Mouse (Mus musculus) cerebellum, postnatal 25 days (tissue): ENCODE measurements at regions not wholly inside any gene's neighbourhood (a gene's known extent, or its start where the extent isn't known, plus 50 kb on each side); places are given as distances from the start of the nearest gene placed in this dataset.
"Not testable (repeated sequence)": the region's sequence is repeated elsewhere in the genome, so short reads cannot be mapped to it uniquely, and the experiment has no call there.

Source experiments
- DNase-seq, 2 experiments: peaks; one replicate each; pipeline ENCODE4 v3.0.0; 2021; ENCODE audit warnings: mixed read lengths in 2 of 2

DNA sequence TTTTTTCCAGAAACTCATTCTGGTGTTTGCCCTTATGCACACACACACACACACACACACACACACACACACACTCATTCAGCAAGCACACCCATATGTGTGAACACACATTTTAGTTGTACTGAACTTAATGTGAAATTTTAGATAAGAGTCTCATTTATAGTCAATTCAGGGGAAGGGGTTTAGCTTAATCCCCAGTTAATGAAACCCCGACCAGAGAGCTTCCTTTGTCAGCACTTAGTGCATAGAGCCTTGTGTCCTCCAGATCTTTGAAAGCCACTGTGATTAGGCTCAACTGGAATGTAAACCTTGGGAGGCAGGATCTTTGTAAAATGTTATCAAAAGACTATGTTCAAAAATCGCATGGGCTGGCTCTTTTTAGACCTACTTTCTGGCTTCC lies 53.4 kb downstream of the Rps12 start:
- DNase-seq, result no peak

DNA sequence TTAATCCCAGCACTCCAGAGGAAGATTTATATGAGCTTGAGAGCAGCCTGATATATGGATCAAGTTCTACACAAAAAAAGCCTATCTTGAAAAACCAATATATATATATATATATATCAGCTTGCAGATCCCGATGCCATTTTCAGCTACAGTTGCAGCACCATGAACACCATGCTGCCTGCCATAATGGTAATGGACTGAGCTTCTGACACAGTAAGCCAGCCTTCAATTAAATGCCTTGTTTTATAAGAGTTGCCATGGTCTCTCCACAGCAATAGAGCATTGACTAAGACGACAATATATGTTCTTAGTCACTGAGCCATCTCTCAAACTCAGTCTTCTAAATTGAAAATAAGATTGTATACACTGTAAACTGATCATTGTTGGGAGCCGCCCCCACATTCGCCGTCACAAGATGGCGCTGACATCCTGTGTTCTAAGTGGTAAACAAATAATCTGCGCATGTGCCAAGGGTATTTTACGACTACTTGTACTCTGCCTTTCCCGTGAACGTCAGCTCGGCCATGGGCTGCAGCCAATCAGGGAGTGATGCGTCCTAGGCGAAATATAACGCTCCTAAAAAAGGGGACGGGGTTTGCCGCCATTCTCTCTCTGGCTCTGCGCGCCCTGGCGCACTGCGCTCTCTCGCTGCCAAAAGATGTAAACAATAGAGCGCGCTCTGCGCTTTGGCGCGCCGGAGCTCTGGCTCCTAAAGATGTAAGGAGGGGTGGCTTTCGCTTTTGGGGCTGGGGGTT lies 60.9 kb downstream of the Rps12 start:
- not testable (repeated sequence) for DNase-seq

DNA sequence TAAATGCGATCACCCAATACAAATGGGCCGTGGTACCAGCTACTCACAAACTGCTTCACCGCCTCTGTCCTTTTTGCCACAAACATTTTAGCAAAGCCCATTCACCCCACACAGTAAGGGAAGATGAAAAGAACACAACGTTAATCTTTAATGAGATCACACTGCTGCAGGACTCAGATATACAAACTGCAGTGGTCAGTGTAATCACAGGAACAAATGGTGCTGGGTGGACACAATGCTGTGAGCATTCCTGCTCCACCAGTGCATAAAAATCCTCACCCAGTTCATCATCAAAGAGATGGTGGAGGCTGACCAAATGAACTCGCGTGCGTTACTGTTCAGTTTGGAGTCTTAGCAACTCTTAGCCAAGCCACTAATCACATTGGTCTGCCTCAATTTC lies 69.0 kb downstream of the Rps12 start:
- DNase-seq, result no peak

DNA sequence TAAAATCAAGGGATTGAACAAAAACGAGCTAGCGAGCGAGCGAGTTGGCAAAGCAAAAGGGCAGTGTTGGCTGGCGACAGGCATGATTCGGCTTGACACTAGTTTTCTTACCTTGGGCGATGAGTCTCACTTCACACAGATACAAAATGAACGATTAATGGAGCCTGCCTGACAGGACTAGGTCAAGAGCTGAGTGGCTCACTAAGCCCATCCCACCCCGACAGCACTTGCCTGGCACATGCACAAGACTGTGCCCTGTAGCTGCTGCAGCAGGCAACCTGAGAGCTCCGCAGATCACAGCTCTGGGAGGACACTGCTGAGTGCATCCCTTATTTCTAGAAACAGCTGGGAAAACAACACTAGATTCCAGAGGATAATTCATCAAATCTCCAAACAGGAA lies 71.6 kb downstream of the Rps12 start:
- DNase-seq, result no peak

DNA sequence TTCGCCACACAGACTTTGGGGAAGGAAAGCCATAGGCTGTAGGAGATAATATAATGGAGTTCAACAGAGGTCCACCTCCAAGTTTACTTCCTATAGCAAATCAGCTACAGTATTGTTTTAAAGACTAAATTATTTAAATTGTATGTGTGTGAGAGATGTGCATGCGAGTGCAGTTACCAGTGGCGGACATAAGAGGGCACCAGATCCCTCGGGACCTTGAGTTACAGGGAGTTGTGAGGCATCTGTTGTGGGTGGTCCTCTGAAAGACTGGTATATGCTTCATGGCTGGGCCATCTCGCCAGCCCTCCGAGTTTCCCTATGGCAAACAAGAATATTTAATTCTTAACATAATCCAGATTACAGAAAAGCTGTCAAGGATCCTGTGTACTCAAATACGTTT lies 72.0 kb downstream of the Rps12 start:
- DNase-seq, result no peak

DNA sequence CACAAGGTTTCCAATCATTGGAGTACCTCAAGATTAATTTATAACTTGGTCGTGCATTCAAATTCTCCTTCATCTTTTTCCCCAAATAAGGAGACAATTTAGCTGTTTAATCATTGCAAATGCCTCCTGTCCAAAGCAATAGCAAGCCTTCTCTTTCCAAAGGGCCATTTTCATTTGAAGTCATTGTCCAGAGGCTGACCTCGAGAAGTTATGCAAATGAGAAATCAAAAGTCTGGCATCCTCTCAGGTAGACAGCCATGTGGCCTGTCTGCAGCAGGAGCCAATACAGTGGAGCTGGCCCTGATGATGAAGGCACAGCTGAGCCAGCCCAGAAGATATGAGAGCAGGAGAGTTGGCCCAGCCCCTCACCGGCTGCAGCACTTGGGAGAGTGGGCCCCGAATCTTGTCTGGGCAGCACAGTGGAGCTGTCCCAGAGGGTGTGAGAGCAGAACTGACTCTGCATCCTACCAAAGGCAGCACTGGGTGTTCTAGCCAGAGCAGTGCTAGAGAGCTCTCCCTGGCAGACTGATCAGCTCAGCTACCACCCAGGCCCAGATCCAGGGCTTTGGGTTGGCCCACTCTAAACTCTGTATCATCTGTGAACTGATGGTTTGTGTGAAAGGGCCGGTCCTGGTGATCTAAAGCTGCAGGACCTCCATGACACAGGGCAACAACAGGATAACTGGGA lies 74.2 kb downstream of the Rps12 start:
- DNase-seq, result no peak

DNA sequence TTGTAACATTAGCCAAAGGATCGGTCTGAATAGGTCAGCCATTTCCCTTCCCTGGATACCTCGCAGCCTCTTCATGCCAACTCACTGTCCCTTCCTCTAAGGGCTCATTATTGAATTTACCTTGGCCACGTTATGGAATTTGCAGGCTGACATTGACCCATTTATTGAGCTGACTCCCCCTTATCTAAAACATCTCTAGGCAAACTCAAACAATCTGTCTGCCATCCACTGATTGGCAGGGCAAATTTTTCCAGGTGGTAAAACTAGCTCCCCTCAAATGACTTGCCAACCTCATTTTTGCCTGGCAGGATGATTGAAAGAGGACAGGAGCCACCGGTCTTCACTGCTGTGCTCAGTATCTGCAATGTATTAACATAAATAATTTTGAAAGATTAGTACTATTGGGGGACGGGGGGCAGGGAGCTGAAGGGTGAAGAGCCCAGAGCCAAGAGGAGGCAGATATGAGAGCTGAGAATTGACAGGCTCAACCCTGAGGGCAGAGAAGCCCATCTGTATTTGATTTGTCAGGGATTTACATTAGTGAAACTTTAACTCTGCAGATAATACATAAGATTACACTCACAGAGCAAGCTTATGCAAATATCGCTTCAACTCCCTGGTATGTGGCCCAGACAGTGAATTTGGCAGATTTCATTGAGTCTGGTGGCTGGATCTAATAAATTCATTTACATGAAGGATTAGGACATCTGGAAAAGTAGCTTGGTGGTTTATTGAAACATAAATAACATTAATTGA lies 75.5 kb downstream of the Rps12 start:
- DNase-seq, result no peak

DNA sequence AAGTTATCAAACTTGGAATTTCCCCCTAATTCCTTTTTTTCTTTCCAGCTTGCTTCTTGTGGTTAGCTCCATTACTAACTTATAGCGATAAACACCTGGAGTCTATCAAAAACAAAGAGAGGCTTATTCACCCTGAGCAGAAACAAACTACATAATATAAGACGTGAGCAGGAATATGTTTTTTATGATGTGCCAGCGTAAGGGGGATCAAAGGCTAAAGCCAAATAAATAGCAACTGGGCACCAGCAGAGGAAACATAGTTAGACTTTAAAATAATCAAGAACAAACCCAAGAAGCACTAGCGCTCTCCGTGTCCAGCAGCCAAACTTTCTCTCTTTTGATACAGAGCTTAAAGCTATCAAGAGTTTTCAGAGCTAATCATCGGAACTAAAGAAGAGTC lies 76.1 kb downstream of the Rps12 start:
- no peak for DNase-seq

DNA sequence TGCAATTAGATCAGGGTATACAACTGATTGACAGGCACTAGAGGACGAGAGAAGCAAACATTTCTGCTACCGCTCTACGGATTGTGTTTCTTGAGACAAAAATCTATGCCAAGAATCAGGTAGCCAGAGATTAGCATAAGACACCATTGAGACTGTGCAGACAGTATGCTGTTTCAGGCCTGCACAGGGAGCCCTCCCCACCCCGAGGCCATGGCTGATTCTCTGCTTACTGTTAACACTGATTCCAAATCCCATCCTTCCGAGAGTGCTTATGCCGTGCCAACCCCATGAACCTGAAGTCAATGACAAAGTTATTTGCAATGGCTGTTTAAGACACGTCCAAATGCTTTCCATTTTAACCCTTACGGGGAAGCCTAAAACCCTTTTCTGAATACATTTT lies 78.8 kb downstream of the Rps12 start:
- DNase-seq, result no peak

DNA sequence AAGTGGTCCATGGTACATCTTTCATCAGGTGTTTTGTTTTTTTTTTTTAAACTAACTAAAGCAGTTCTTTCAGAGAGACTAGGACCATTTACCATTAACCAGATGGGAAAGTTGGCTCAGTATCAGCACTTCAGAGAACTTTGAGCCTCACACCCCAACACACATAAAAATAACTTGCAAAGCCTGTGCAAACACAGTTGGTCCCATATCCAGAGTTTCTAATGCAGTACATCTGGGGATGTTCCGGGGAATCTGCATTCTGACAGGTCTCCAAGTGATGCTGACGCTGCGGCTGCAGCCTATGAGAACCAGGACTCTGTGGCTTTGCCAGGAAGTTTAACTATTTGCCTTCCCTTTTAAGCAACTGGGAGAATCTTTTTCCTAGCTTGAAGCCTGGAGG lies 79.9 kb downstream of the Rps12 start:
- no peak for DNase-seq

DNA sequence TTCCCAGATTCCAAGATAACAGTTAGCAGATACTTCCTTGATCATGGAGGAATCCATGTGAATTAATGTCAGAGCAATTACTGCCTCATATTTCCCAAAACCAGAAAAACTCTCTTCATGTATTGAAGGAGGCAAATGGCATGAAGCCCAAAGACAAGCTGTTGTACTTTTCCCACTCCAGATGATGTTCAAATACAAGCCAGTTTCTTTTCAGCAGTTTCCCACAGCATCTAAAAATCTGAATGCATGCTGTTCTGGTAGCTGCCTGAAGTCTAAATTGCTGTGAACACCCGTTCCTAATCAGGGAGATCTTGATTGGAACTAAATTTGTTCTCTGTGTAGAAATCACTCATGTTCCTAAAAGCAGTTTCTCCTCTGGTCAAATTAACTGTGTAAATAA lies 83.0 kb downstream of the Rps12 start:
- DNase-seq, result no peak

DNA sequence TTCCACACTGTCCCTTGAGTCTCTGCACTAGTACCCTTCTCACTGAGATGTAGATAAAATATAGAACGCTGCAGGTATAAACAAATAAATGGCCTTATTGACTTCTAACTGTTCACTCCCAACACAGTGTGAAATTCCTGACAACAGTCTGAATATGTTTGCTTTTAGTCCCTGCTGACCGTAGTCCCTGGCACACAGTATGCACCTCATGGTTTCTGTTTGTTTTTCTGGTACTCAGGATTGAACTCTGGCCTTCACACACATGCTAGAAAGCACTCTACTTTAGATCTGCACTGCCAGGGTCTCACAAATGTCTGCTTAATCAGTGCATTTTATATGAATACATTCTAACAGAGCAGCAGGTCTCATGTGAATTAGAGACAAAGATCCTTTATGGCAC lies 95.8 kb downstream of the Rps12 start:
- DNase-seq, result no peak

DNA sequence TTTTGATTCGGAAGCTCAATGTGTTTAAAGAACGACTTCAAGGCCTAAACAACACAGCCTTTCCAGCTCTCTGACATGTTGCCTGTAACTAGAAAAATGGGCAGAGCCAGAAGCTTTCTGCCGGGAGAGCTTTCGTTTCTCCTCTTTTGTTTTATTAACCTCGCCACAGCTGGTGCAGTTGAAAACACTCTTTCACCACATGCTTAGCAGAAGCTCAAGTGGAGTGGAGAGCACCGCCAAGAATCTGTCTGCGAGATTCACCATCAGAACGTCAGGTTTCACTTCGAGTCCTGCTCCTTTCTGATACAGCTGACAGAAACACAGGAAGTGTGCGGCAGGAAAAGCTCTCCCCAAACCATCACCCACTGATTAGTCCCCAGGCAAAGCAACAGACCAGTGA lies 100.1 kb downstream of the Rps12 start:
- DNase-seq, result no peak

DNA sequence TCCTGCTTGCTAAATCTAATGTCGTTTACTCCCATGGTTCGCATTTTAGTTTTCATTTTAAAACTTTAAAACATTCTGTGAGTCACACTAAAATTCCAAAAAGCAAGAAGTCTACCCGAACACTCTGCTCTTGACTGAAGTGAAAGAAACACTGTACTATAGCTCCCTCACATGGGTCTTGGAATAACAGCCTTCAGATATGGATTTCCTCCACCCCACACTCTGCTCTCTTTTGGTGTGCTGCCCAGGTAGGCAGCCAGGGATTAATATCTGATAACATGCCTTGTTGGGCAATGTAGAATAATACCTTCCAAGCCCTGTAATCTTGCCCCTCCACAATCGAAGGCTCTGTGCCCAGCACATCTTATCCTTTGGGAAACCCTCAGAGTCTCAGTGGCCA lies 104.0 kb downstream of the Rps12 start:
- DNase-seq, result no peak

DNA sequence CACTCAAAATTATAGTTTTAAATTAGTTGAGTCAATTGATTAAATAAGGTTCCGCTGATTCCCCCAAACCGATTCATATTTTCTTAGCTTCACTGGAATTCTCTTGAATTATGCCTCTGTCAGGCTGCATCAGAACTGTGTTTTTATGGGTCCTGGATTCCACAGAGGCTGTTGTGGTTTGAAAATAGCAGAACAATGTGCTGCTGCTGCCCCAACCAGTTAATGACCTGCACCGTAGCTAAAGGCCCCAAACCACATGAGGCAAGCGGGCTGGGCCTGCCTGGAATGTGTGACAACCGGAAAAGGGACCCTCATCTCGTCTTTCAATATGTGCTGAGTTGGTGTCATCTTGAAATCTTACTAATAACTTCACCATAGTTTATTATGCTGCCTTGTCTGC lies 111.2 kb downstream of the Rps12 start:
- DNase-seq, result no peak

DNA sequence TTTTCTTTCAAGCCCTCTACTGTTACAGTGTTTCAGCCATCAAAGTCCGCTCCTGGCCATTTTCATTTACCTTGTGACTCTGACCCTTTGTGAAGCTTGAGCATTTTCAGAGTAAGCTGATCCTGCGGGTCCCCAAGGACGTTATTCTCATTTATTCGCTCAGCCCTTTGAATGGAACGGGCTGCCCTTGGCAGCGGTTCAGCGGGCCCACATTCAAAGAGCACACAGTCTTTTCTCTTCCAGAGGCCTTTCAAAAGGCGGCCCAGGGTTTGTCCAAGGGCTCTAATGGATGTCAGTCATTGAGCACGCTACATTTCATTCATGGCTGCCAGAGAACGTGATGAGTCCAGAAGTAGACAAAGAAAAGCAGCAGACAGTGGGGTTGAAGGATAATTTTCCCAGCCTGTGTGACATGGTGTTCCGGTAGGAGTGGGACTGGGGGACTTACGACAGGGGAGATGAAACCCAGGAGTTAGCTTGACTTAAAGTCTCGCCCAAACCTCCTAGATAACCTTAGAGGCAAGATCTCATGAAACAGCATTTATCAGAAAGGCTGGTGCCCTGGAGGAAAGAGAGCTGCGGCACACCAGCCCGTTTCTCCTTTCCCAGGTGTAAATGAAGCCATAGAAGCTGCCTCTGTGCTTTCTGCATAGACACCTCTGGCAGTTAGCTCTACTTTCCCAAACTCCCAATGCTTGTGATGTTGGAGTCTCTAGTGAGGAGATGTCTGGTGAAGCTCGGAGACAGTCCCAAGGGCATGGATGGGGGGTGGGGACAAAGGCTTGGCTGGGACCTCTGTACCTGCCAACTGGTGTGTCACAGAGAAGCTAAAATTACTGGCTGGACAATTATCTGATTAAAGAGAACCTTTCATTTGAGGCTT lies 112.2 kb downstream of the Rps12 start:
- DNase-seq, result peak; percentile 8 to 33

DNA sequence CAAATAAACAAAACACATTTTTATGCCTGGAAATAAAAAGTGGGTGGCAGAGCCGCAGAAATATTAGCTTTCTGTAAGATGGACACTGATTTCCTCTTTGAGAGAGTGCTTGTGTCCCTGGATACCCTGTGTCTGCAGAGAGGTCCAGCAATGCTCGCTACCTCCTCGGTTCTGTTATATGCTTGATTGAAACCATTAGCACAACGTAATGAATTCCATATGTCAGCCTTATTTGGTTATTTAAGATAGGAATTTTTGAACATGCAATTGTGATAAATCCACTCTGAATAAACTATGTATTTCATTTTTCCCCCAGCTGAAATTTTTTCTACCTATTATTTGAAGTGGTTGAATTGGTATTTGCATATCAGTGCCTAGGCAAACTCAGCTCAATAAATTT lies 114.8 kb downstream of the Rps12 start:
- no peak for DNase-seq

DNA sequence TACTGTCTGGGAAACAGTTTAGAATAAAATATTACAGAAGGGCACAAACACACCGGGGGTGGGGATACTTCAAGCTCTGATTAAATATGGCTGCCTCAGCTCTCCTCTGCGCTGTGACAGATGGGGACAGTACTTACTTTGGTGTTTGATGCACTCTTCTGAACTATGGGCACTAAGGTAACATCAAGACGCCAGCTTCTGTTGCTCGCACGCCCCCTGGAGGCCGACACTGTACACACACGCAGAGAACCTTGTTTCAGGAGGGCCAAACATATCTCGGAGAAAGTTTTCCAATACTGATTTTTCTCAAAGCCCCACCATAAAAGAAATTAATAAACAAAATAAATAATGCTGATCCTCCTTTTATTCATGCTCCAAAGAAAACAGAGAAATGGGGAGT lies 115.6 kb downstream of the Rps12 start:
- peak in 1 of 2 experiments; percentile 55 for DNase-seq

DNA sequence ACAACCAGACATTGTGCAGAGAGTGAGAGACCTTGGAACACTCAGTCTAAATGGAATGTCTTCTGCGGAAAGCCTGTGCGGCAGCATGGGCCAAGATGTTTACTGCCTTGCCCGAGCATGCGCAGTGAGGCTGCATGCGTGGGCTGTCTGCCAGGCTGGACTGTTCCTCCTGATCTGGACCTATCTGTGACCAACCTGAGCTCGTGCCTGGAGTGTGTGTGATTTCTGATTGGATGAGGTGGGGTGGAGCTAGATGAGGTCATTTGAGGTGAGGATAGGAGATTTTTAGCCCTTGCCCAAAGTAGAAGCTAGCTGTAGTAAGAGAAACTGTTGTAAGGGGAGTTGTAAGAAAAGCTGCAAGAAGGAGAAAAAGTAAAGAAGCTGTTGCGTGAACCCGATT lies 121.2 kb downstream of the Rps12 start:
- DNase-seq, result not testable (repeated sequence)

DNA sequence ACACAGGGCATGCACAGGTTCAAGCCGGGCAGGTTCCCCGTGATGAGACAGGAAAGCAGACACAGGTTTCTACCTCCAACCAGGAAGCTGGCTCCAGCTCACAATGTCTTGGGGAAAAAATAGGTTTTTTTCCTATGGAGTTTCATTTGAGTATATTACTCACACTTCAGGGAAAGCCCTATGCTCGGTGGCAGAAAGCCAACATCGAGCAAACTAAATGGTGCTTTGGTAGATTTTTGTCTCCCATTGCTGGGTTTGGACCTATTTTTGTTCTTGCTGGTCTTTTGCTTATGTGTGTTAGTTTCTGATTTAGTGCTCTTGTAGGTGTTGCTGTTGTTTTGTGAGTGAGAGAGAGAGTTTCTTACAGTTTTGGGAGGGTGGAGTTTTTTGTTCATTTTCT lies 160.9 kb downstream of the Rps12 start:
- DNase-seq, result peak in 1 of 2 experiments; percentile 2

DNA sequence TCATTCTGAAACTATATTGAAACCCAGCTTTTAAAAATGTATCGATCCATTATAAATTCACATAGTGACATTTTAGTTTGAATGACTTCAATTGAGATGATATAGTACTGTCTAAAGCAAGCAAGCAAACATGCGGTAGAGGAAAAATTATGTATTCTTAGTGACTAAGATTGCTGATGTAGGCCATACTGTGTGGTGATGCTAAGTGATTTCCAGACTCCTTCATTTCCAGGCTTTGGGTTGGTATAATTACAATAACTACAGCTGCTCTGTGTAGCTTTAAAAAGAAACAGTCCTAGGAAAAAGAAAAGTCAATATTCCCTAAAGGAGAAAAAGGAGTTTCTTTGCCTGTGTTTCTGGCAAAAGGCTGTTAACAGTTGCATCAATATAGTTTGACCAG lies 175.0 kb downstream of the Rps12 start:
- no peak for DNase-seq

DNA sequence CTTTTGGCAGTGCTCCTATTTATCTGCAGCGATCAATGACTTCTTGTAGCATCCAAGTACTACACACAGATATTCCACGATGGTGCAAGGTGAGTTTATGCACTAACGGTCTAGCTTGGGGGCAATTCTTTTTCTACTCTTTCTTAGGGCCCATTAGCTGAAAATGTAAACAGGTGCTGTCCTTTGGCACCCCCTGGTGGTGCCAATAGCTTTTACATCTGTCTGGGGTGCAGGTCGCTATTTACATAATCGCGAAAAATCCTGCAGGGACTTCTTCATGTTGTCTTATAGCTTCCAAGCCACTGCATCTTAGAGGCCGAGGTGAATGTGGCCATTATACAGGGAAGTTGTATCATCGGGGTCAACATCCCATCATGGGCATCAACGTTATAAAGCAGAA lies 175.9 kb downstream of the Rps12 start:
- peak; percentile 60 to 73 for DNase-seq

DNA sequence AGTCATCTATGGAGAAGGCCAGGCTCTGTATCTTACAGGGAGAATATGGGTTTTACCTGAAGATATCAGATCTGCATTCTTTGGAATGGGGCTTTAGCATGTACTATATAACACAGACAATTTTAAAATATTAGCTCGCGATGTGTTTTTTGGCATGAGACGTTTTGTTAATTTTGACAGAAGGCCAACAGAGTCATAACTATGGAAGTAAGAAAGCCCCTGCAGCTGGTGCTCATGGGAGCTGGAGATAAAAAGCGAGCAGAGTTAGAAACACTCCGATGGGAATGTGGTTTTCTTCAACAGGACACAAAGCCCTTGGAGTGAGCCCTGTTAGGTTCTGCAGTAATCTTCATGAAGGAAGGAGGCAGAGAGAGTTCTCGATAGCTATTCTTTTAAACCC lies 176.6 kb downstream of the Rps12 start:
- DNase-seq, result no peak
